Mouse (Mus musculus) heart, embryonic 12.5 days (tissue): Measurements from ENCODE around the gene Psma6. TPM values are rescaled to one million over a fixed set of nuclear protein-coding genes. Genes with fewer than 3 reads are reported as not detected.

ENCODE experiments used
- ATAC-seq: fragments of 200-750 bp; cut with Nextera tagmentation; 2 replicates; pipeline ENCODE4 v1.8.0; 2017; ENCODE audit warnings: moderate TSS enrichment, moderate library complexity; ENCODE audit not compliant: insufficient number of reproducible peaks, low FRiP score
- H3K27ac ChIP-seq: fragments of 300-500 bp; sonication (generic); 2 replicates; pipeline ENCODE4 v1.5.1; 2016; ENCODE audit warnings: mild to moderate bottlenecking, moderate library complexity; ENCODE audit not compliant: poor library complexity, severe bottlenecking
- H3K27me3 ChIP-seq: fragments of 300-500 bp; sonication (generic); replicated peaks from 2 replicates; pipeline ENCODE4 v1.6.1; 2016; ENCODE audit warnings: mild to moderate bottlenecking, moderate library complexity
- H3K36me3 ChIP-seq: fragments of 300-500 bp; sonication (generic); 2 replicates; pipeline ENCODE4 v1.6.1; 2016; ENCODE audit warnings: mild to moderate bottlenecking, moderate library complexity
- H3K4me1 ChIP-seq: fragments of 300-500 bp; sonication (generic); replicated peaks from 2 replicates; pipeline ENCODE4 v1.6.1; 2016; ENCODE audit warnings: mild to moderate bottlenecking
- H3K4me2 ChIP-seq: fragments of 300-500 bp; sonication (generic); 2 replicates; pipeline ENCODE4 v1.6.1; 2016; ENCODE audit warnings: mild to moderate bottlenecking, moderate library complexity
- H3K4me3 ChIP-seq: fragments of 300-500 bp; sonication (generic); 2 replicates; pipeline ENCODE4 v1.5.1; 2016; ENCODE audit warnings: mild to moderate bottlenecking
- H3K9ac ChIP-seq: fragments of 300-500 bp; sonication (generic); 2 replicates; pipeline ENCODE4 v1.6.1; 2016; ENCODE audit warnings: mild to moderate bottlenecking, moderate library complexity
- H3K9me3 ChIP-seq: fragments of 300-500 bp; sonication (generic); replicated peaks from 2 replicates; pipeline ENCODE4 v1.6.1; 2016; ENCODE audit warnings: mild to moderate bottlenecking, moderate library complexity
- WGBS: fragments of 180-500 bp; shearing (Covaris S2); methylation state at CpG from one replicate; pipeline ENCODE4 v1.1.7; 2016; 5-methylcytosine and 5-hydroxymethylcytosine counted together
- polyA plus RNA-seq: library from polyadenylated mRNA; unstranded; fragments of >200 nt; fragmentation: Nextera tagmentation; extraction: Ambion mirVana; gene quantifications from 2 replicates; pipeline ENCODE4 v1.2.1, GENCODE M21; 2016

Gene Psma6
- polyA plus RNA-seq, 1 experiment from 2014 or later, result 298 TPM

DNA sequence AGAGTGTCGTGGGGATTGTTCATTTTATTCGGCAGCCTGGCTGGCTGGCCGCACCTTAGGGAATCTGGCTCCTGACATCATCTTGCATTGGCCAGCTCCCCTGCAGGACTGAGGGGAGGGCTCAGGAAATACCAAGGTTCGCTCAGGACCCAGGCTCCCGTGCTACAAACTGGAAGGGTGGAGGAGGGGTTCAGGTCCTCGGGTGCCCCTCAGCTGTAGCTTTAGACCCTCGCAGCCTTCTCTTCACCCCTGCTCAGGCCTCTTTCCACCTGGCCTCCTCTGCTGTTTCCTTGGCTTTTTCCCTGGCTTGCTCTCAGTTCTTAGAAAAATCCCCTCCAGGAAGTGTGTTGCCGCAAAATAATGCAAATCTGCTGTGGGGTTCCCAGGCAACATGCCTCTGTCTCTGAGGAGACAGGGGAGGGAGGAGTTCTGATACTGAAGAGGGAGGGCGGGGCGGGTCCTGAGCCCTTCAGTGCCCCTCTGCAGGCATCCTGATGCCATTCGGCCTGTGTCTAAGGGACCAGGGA lies 54.7 kb downstream of the Psma6 start:
- Histone ChIP-seq H3K36me3 (no peaks in the 10 kb centered on the region), H3K9ac (0 out of 2 replicates have a peak overlapping the region, but pooled peaks have one; percentile 15), H3K27me3 (no peaks in the 10 kb centered on the region), H3K4me3 (no peak overlapping the region), H3K4me2 (peak overlapping the region; percentile 45), H3K9me3 (no peaks in the 10 kb centered on the region), H3K27ac (peak overlapping the region; percentile 66), H3K4me1 (peaks cover 46% of the 10 kb centered on the region)
- WGBS, result 12% methylated on average over 11 of the region's 11 CpGs
- ATAC-seq, result 0 out of 2 replicates have a peak, but pooled peaks have one; percentile 4

- Histone ChIP-seq H3K4me1 (peaks cover 46% of the 10 kb centered on the region), H3K27me3 (no peaks in the 10 kb centered on the region), H3K36me3 (no peaks in the 10 kb centered on the region), H3K9ac (no peak overlapping the region), H3K27ac (no peak overlapping the region), H3K4me3 (no peak overlapping the region), H3K4me2 (no peak overlapping the region), H3K9me3 (no peaks in the 10 kb centered on the region)
- WGBS, result 78% methylated on average over 5 of the region's 5 CpGs
- no peak for ATAC-seq
Observed at GRCm38 (mm10) chr12:55440416-55440815, 56.4 kb downstream of the Psma6 start.

GRCm38 (mm10) chr12:55442245-55442644 lies 58.2 kb downstream of the Psma6 start:
- Histone ChIP-seq H3K4me2 (no peak overlapping the region), H3K4me1 (peaks cover 55% of the 10 kb centered on the region), H3K9me3 (no peaks in the 10 kb centered on the region), H3K9ac (no peak overlapping the region), H3K36me3 (no peaks in the 10 kb centered on the region), H3K27ac (no peak overlapping the region), H3K4me3 (no peak overlapping the region), H3K27me3 (no peaks in the 10 kb centered on the region)
- WGBS, result 90% methylated on average over 1 of the region's 1 CpGs
- no peak for ATAC-seq

GRCm38 (mm10) chr12:55442861-55443850 lies 59.1 kb downstream of the Psma6 start:
- ATAC-seq, result peak; percentile 61
- 54% methylated on average over 9 of the region's 9 CpGs for WGBS
- Histone ChIP-seq H3K27ac (peak overlapping the region; percentile 62), H3K4me3 (no peak overlapping the region), H3K4me1 (peaks cover 52% of the 10 kb centered on the region), H3K27me3 (no peaks in the 10 kb centered on the region), H3K4me2 (0 out of 2 replicates have a peak overlapping the region, but pooled peaks have one; percentile 4), H3K9ac (no peak overlapping the region), H3K36me3 (no peaks in the 10 kb centered on the region), H3K9me3 (no peaks in the 10 kb centered on the region)

- peaks cover 49% of the 10 kb centered on the region for H3K4me1 ChIP-seq
- no peaks in the 10 kb centered on the region for H3K9me3 ChIP-seq
- no peak overlapping the region for H3K27ac ChIP-seq
- no peak overlapping the region for H3K4me2 ChIP-seq
- no peak for ATAC-seq
- WGBS, result 86% methylated on average over 4 of the region's 4 CpGs
- H3K27me3 ChIP-seq, result no peaks in the 10 kb centered on the region
- no peaks in the 10 kb centered on the region for H3K36me3 ChIP-seq
- H3K4me3 ChIP-seq, result no peak overlapping the region
- no peak overlapping the region for H3K9ac ChIP-seq
Observed at GRCm38 (mm10) chr12:55444031-55444451, 60.0 kb downstream of the Psma6 start.

DNA sequence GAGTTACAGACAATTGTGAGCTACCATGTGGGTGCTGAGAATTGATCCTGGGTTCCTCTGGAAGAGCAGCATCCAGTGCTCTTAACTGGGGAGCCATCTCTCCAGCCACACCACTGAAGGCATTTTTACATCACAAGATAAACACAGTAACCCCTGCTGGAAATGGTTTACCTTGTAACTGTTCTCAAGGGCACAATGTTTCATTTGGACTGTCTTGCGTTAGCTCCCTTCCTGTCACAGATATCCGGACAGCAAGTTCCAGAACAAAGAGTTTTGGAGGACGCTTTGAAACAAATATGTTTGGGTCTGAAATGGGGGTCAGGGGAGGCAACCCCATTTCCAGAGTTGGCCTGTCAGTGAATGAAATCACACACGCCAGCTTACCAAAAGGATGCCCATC lies 61.6 kb downstream of the Psma6 start:
- no peaks in the 10 kb centered on the region for H3K36me3 ChIP-seq
- H3K9me3 ChIP-seq, result no peaks in the 10 kb centered on the region
- H3K4me3 ChIP-seq, result no peak overlapping the region
- H3K4me1 ChIP-seq, result peaks cover 55% of the 10 kb centered on the region
- H3K9ac ChIP-seq, result no peak overlapping the region
- H3K27me3 ChIP-seq, result no peaks in the 10 kb centered on the region
- 68% methylated on average over 4 of the region's 4 CpGs for WGBS
- H3K4me2 ChIP-seq, result no peak overlapping the region
- no peak for ATAC-seq
- H3K27ac ChIP-seq, result no peak overlapping the region; the same call in 1 of the 2 replicates

GRCm38 (mm10) chr12:55446366-55446745 lies 62.3 kb downstream of the Psma6 start:
- Histone ChIP-seq H3K9ac (peak overlapping the region; percentile 29; the same call in 1 of the 2 replicates), H3K36me3 (no peaks in the 10 kb centered on the region), H3K4me1 (peaks cover 57% of the 10 kb centered on the region), H3K4me2 (no peak overlapping the region), H3K27me3 (no peaks in the 10 kb centered on the region), H3K27ac (peak overlapping the region; percentile 84), H3K4me3 (no peak overlapping the region), H3K9me3 (no peaks in the 10 kb centered on the region)
- no peak for ATAC-seq
- WGBS, result 85% methylated on average over 4 of the region's 4 CpGs

DNA sequence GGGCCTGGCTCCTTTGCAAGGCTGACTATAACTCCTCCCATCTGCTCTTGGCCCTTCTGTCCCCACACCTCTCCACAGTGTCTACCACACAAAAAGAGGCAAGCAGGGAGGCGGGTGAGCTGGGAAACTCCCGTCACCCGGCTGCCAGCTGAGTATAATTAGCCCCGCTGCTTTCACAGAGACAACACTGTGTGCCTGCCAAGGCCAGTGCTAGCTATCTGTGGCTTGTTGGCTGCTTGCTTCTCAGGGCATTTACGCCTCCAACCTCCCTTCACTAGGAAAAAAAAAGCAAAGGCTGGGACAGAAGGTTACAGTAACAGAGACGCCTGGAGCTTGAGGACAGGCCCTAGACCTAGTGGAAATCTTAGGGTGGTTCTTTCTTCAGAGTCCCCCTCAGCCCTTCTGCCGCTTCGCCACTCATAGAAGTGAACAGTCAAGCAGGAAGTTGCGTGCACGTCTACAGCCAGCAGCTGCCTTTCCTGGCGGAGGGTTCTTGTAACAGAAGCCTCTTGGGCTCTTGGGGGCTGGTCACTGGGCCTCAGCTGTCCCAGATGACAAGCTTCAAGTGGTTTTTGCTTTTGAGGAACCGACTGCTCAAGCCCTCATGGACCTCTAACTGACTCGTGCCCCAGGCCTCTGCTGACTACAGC lies 62.8 kb downstream of the Psma6 start:
- Histone ChIP-seq H3K36me3 (no peaks in the 10 kb centered on the region), H3K27ac (peak overlapping the region; percentile 84), H3K4me2 (peak overlapping the region; percentile 17), H3K4me1 (peaks cover 56% of the 10 kb centered on the region), H3K4me3 (no peak overlapping the region), H3K9ac (peak overlapping the region; percentile 29; the same call in 1 of the 2 replicates), H3K9me3 (no peaks in the 10 kb centered on the region), H3K27me3 (no peaks in the 10 kb centered on the region)
- 9% methylated on average over 13 of the region's 13 CpGs for WGBS
- ATAC-seq, result peak; percentile 66

DNA sequence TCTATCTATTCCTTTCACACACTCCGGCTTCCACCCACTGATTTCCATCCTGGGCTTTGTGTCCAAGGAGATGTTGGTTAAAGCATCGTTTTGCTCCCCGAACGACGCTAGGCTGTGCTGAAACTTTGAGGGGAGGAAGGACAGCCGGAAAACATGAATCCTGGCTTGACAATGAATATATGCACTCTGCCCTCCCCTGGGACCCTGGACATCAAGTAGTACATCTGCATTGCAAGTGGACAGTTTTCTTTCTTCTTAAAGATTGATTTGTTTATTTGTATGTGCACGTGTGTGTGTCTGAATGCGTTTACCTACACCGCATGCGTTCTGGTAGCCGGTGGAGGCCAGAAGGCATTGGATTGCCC lies 63.4 kb downstream of the Psma6 start:
- H3K9me3 ChIP-seq, result no peaks in the 10 kb centered on the region
- H3K4me1 ChIP-seq, result peaks cover 55% of the 10 kb centered on the region
- peak overlapping the region; percentile 84 for H3K27ac ChIP-seq
- H3K27me3 ChIP-seq, result no peaks in the 10 kb centered on the region
- no peak overlapping the region for H3K4me3 ChIP-seq
- ATAC-seq, result no peak
- peak overlapping the region; percentile 17 for H3K4me2 ChIP-seq
- WGBS, result 70% methylated on average over 11 of the region's 11 CpGs
- peak overlapping the region; percentile 29; the same call in 1 of the 2 replicates for H3K9ac ChIP-seq
- no peaks in the 10 kb centered on the region for H3K36me3 ChIP-seq

- Histone ChIP-seq H3K27ac (no peak overlapping the region), H3K4me1 (peaks cover 49% of the 10 kb centered on the region), H3K9ac (no peak overlapping the region), H3K36me3 (no peaks in the 10 kb centered on the region), H3K9me3 (no peaks in the 10 kb centered on the region), H3K4me3 (no peak overlapping the region), H3K4me2 (no peak overlapping the region), H3K27me3 (no peaks in the 10 kb centered on the region)
- ATAC-seq, result no peak
- 78% methylated on average over 2 of the region's 2 CpGs for WGBS
Observed at GRCm38 (mm10) chr12:55448457-55448856, 64.4 kb downstream of the Psma6 start.

- H3K36me3 ChIP-seq, result no peaks in the 10 kb centered on the region
- no peak overlapping the region for H3K27ac ChIP-seq
- ATAC-seq, result no peak
- no peak overlapping the region for H3K4me2 ChIP-seq
- WGBS, result 97% methylated on average over 2 of the region's 2 CpGs
- no peaks in the 10 kb centered on the region for H3K9me3 ChIP-seq
- no peak overlapping the region for H3K9ac ChIP-seq
- H3K27me3 ChIP-seq, result no peaks in the 10 kb centered on the region
- peaks cover 46% of the 10 kb centered on the region for H3K4me1 ChIP-seq
- no peak overlapping the region for H3K4me3 ChIP-seq
Observed at GRCm38 (mm10) chr12:55449048-55449447, 65.0 kb downstream of the Psma6 start.
